Mouse (Mus musculus) small intestine, adult 2 months (tissue): ENCODE data around the gene Cdan1.
A peak's percentile ranks its signal among the peaks of the same experiment; 100 is the strongest.

Experiments used
- CTCF ChIP-seq: fragments of 200-500 bp; IDR thresholded peaks from 2 replicates; pipeline ENCODE4 v1.5.1; 2012; ENCODE audit warnings: low read depth, mild to moderate bottlenecking, control low read depth, inconsistent platforms, low read length, moderate library complexity, mixed read lengths; ENCODE audit not compliant: insufficient replicate concordance, insufficient read length; ENCODE audit errors: extremely low read depth
- POLR2A ChIP-seq: fragments of 200-500 bp; IDR thresholded peaks from 2 replicates; pipeline ENCODE4 v1.6.1; 2012; ENCODE audit warnings: low read depth, mild to moderate bottlenecking, control low read depth, inconsistent platforms, low read length, moderate library complexity

GRCm38 (mm10) chr2:120731167-120731862 lies 118.6 kb downstream of the Cdan1 start:
- TF ChIP-seq POLR2A (peak; percentile 93), CTCF (no peak)
